Mouse (Mus musculus) myocyte (in vitro differentiated cells): ENCODE results near the gene Hras. TPM values are rescaled to one million over a fixed set of nuclear protein-coding genes. Genes with fewer than 3 reads are reported as not detected.

Source experiments
- H3K27me3 ChIP-seq: one replicate; pipeline ENCODE4 v1.6.1; 2011; ENCODE audit not compliant: control insufficient read depth, insufficient read depth, insufficient read length
- H3K36me3 ChIP-seq: one replicate; pipeline ENCODE4 v1.6.1; 2011; ENCODE audit not compliant: control insufficient read depth, insufficient read depth
- H3K4me2 ChIP-seq: one replicate; pipeline ENCODE4 v1.6.1; 2011; ENCODE audit warnings: low read depth, control low read depth
- H3K4me3 ChIP-seq: one replicate; pipeline ENCODE4 v1.5.1; 2011; ENCODE audit warnings: mild to moderate bottlenecking, control low read depth, moderate library complexity
- H3K79me2 ChIP-seq: one replicate; pipeline ENCODE4 v1.6.1; 2011; ENCODE audit not compliant: control insufficient read depth, insufficient read depth
- H3ac ChIP-seq: one replicate; pipeline ENCODE4 v1.6.1; 2011; ENCODE audit not compliant: control insufficient read depth, insufficient read length
- CEBPB ChIP-seq: IDR thresholded peaks from 2 replicates; pipeline ENCODE4 v1.6.1; 2011; ENCODE audit warnings: mild to moderate bottlenecking, moderate library complexity; ENCODE audit not compliant: poor library complexity, insufficient read depth, severe bottlenecking
- E2F4 ChIP-seq: IDR thresholded peaks from one replicate; pipeline ENCODE4 v1.6.1; 2011; ENCODE audit warnings: mild to moderate bottlenecking, control low read depth, moderate library complexity; ENCODE audit not compliant: insufficient read depth
- MAX ChIP-seq: IDR thresholded peaks from one replicate; pipeline ENCODE4 v1.6.1; 2011; ENCODE audit warnings: low read depth, mild to moderate bottlenecking, control low read depth
- MYOD1 ChIP-seq, 3 experiments: IDR thresholded peaks; one replicate each; pipeline ENCODE4 v1.6.1; 2011; ENCODE audit warnings: control low read depth in 2 of 3, low read depth in 2 of 3, mild to moderate bottlenecking in 2 of 3, moderate library complexity in 1 of 3; ENCODE audit not compliant: insufficient read length in 2 of 3, control insufficient read depth in 1 of 3
- MYOG ChIP-seq, 3 experiments: IDR thresholded peaks; one replicate each; pipeline ENCODE4 v1.6.1; 2011; ENCODE audit warnings: control low read depth in 2 of 3, low read depth in 2 of 3, mild to moderate bottlenecking in 2 of 3; ENCODE audit not compliant: insufficient read length in 2 of 3, control insufficient read depth in 1 of 3, insufficient read depth in 1 of 3
- POLR2A ChIP-seq: IDR thresholded peaks from one replicate; pipeline ENCODE4 v1.6.1; 2011; ENCODE audit warnings: low read depth, mild to moderate bottlenecking, control low read depth, moderate library complexity; ENCODE audit not compliant: insufficient read length
- POLR2AphosphoS2 ChIP-seq: IDR thresholded peaks from one replicate; pipeline ENCODE4 v1.6.1; 2011; ENCODE audit warnings: low read depth, control low read depth; ENCODE audit not compliant: insufficient read length
- REST ChIP-seq: IDR thresholded peaks from one replicate; pipeline ENCODE4 v1.6.1; 2011; ENCODE audit warnings: mild to moderate bottlenecking, control low read depth, moderate library complexity; ENCODE audit not compliant: insufficient read depth, insufficient read length
- SRF ChIP-seq: IDR thresholded peaks from one replicate; pipeline ENCODE4 v1.6.1; 2011; ENCODE audit warnings: low read depth; ENCODE audit not compliant: control insufficient read depth, insufficient read length
- TCF12 ChIP-seq: IDR thresholded peaks from one replicate; pipeline ENCODE4 v1.6.1; 2011; ENCODE audit warnings: mild to moderate bottlenecking, control low read depth; ENCODE audit not compliant: poor library complexity, insufficient read depth, severe bottlenecking
- TCF3 ChIP-seq: IDR thresholded peaks from one replicate; pipeline ENCODE4 v1.6.1; 2011; ENCODE audit warnings: low read depth, control low read depth; ENCODE audit not compliant: insufficient read length
- USF1 ChIP-seq: IDR thresholded peaks from one replicate; pipeline ENCODE4 v1.6.1; 2011; ENCODE audit warnings: low read depth, mild to moderate bottlenecking, control low read depth, moderate library complexity
- polyA plus RNA-seq: library from polyadenylated mRNA; unstranded; fragments of >200 nt; fragmentation: generic; extraction: Trizol; gene quantifications from one replicate; pipeline ENCODE4 v1.2.1, GENCODE M21; 2012; ENCODE audit warnings: missing spikeins

The Hras gene
- polyA plus RNA-seq, 1 experiment, result 215 TPM

- peak overlapping the region; percentile 85 for H3K4me2 ChIP-seq
- peaks cover 6% of the 10 kb centered on the region for H3K27me3 ChIP-seq
- peaks cover 18% of the 10 kb centered on the region for H3K79me2 ChIP-seq
- no peaks in the 10 kb centered on the region for H3K36me3 ChIP-seq
- H3ac ChIP-seq, result no peak overlapping the region
- H3K4me3 ChIP-seq, result peak overlapping the region; percentile 39
- TF ChIP-seq POLR2AphosphoS2, result peak; percentile 9
- TF ChIP-seq MYOG (IDR thresholded peaks at IDR 0.05; ENCODE audit: control insufficient read depth in 1 of 3, insufficient read depth in 1 of 3, insufficient read length in 2 of 3, low read depth in 2 of 3), result peak in 1 of 3 experiments; percentile 43
- TF ChIP-seq TCF12, result no peak
- peak; percentile 3 to 66 (median 63) for TF ChIP-seq MYOD1 (IDR thresholded peaks at IDR 0.05; ENCODE audit: control insufficient read depth in 1 of 3, insufficient read length in 2 of 3, low read depth in 2 of 3)
These were observed 24.3 kb upstream of the Hras start for GRCm38 (mm10) chr7:141218141-141218540.

DNA sequence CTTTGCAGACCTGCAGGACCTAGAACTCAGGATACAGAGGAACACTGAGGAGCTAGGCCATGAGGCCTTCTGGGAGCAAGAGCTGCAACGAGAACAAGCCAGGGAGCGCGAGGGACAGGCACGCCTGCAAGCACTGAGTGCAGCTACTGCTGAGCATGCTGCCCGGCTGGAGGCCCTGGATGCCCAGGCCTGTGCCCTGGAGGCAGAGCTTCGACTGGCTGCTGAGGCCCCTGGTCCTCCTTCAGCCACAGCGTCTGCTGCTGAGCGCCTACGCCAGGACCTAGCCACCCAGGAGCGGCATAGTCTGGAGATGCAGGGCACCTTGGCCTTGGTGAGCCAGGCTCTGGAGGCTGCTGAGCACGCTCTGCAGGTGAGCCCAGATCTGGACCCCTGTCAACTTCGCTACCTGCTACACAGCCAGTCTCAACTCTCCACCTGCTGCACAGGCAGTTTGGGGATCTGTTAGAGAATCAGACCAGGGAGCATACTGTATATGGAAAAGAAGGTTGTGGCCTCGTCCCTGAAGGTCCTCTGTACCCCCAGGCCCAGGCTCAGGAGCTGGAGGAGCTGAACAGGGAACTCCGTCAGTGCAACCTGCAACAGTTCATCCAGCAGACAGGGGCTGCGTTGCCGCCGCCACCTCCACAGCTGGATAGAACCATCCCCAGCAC lies 23.7 kb upstream of the Hras start:
- Histone ChIP-seq H3K36me3 (no peaks in the 10 kb centered on the region), H3K4me2 (peak overlapping the region; percentile 85), H3K79me2 (peaks cover 18% of the 10 kb centered on the region), H3K27me3 (peaks cover 12% of the 10 kb centered on the region), H3ac (peak overlapping the region; percentile 14), H3K4me3 (peak overlapping the region; percentile 39)
- no peak for TF ChIP-seq REST
- no peak for TF ChIP-seq CEBPB
- TF ChIP-seq TCF3, result no peak
- no peak for TF ChIP-seq MAX
- no peak for TF ChIP-seq TCF12
- TF ChIP-seq MYOD1 (IDR thresholded peaks at IDR 0.05; ENCODE audit: control insufficient read depth in 1 of 3, insufficient read length in 2 of 3, low read depth in 2 of 3), result no peak
- peak; percentile 6 for TF ChIP-seq POLR2A
- TF ChIP-seq SRF, result no peak
- TF ChIP-seq E2F4, result no peak
- TF ChIP-seq USF1, result no peak
- TF ChIP-seq POLR2AphosphoS2, result peak; percentile 78

DNA sequence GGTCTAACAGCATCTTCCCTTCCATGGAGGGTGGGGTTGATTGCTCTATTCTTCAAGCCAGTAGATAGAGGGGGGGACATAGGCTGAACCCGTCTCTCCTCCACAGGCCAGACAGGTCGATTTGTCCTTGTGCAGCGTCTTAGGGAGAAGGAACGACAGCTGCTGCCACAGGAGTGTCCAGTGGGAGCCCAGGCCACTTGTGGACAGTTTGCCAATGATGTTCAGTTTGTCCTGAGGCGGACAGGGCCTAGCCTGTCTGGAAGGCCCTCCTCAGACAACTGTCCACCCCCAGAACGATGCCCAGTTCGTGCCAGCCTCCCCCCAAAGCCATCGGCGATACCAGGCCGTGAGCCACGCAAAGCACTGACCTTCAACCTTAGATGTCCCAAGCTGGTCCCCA lies 23.1 kb upstream of the Hras start:
- H3K27me3 ChIP-seq, result peaks cover 17% of the 10 kb centered on the region
- H3K4me3 ChIP-seq, result peak overlapping the region; percentile 39
- TF ChIP-seq USF1 (no peak), CEBPB (no peak), E2F4 (no peak), TCF12 (no peak), TCF3 (no peak), MYOD1 (IDR thresholded peaks at IDR 0.05; ENCODE audit: control insufficient read depth in 1 of 3, insufficient read length in 2 of 3, low read depth in 2 of 3) (peak in 2 of 3 experiments; percentile 67 to 78), MYOG (IDR thresholded peaks at IDR 0.05; ENCODE audit: control insufficient read depth in 1 of 3, insufficient read depth in 1 of 3, insufficient read length in 2 of 3, low read depth in 2 of 3) (peak; percentile 24 to 87 (median 61)), REST (no peak), MAX (no peak), POLR2A (peak; percentile 30), SRF (no peak)
- peaks cover 18% of the 10 kb centered on the region for H3K79me2 ChIP-seq
- H3K36me3 ChIP-seq, result no peaks in the 10 kb centered on the region
- H3K4me2 ChIP-seq, result peak overlapping the region; percentile 85
- H3ac ChIP-seq, result peak overlapping the region; percentile 14

DNA sequence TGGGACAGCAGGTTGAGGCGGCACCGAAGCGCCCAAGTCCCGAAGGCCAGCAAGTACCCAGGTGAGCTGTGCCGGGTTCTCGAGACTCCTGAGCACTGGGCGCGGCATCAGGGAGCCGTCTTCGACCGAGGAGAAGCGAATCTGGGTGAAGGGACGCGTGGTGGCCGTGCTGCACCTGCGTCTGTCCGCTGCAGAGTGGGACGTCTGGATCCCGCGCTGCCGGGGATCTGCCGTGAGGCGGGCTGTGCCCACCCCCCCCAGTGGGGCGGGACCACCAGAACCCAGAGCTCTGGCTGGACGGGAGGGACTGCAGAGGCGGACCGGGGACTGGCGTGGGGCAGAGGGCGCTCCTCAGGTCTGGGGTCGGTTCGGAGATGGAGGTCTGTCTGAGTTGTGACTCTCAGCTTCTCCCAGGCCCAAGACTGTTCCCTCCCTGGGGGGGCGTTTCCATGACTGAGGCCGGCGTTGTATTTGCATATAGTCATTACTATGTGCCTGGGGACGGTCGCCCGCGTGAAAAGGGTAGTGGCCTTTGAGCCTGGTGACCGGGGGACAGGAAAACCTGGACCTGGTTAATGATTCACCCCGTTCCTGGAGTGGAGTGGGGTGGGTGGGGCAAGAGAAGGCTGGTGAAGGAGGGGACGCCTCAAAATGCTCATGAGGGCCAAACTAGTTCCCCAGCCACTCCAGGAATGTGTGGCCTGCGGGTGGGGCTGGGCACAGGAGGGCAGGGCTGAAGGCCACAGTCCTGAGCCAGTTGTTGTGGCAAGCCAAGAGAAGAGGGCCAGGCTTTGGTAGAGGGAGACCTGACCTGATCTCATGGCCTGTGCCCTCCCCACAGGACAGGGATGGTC lies 22.3 kb upstream of the Hras start:
- peaks cover 25% of the 10 kb centered on the region for H3K27me3 ChIP-seq
- TF ChIP-seq POLR2A (peak; percentile 55), MYOD1 (IDR thresholded peaks at IDR 0.05; ENCODE audit: control insufficient read depth in 1 of 3, insufficient read length in 2 of 3, low read depth in 2 of 3) (peak in 2 of 3 experiments; percentile 28 to 61), POLR2AphosphoS2 (peak; percentile 93), REST (no peak), MAX (no peak), MYOG (IDR thresholded peaks at IDR 0.05; ENCODE audit: control insufficient read depth in 1 of 3, insufficient read depth in 1 of 3, insufficient read length in 2 of 3, low read depth in 2 of 3) (peak in 2 of 3 experiments; percentile 79 to 94), E2F4 (peak; percentile 14)
- H3K4me2 ChIP-seq, result peak overlapping the region; percentile 85
- H3ac ChIP-seq, result peak overlapping the region; percentile 14
- H3K36me3 ChIP-seq, result no peaks in the 10 kb centered on the region
- peaks cover 14% of the 10 kb centered on the region for H3K79me2 ChIP-seq
- H3K4me3 ChIP-seq, result peak overlapping the region; percentile 39
